Mouse (Mus musculus) olfactory bulb, adult 2 months (tissue): ENCODE results near the gene Myo10.

Source experiments
- CTCF ChIP-seq: fragments of 200-500 bp; IDR thresholded peaks from 2 replicates; pipeline ENCODE4 v1.5.1; 2012; ENCODE audit warnings: low read depth, mild to moderate bottlenecking, low read length, moderate library complexity; ENCODE audit not compliant: insufficient read depth
- POLR2A ChIP-seq: fragments of 200-500 bp; IDR thresholded peaks from 2 replicates; pipeline ENCODE4 v1.6.1; 2012; ENCODE audit warnings: mild to moderate bottlenecking, low read depth, low read length, moderate library complexity; ENCODE audit not compliant: insufficient read depth

- no peak for TF ChIP-seq CTCF
- no peak for TF ChIP-seq POLR2A
Observed at GRCm38 (mm10) chr15:25589916-25590315, 32.4 kb upstream of the Myo10 start.
